Mouse (Mus musculus): ENCODE measurements at regions not wholly inside any gene's neighbourhood (a gene's known extent, or its start where the extent isn't known, plus 50 kb on each side); places are given as distances from the start of the nearest gene placed in this dataset.

DNA sequence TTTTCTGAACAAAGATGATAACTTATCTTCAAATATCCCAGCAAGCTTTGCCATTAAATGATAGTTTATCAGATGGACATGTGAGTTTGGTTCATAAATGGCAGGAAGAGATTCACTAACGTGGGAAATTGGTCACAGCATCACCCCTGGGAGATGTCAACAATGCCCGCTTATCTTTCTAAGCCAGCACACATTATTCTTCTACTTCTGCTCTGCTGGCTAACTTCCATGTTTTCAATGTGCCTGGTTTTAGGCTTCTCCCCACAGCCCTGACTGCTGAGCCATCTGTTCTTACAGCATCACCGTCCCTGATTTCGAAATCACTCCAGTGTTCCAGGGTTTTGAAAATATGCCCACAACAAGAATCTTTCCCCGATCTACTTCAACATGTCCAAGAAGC is 2175.4 kb downstream of the 9330182O14Rik start:
- no peak for DNase-seq (ENCODE audit: low spot score)

DNA sequence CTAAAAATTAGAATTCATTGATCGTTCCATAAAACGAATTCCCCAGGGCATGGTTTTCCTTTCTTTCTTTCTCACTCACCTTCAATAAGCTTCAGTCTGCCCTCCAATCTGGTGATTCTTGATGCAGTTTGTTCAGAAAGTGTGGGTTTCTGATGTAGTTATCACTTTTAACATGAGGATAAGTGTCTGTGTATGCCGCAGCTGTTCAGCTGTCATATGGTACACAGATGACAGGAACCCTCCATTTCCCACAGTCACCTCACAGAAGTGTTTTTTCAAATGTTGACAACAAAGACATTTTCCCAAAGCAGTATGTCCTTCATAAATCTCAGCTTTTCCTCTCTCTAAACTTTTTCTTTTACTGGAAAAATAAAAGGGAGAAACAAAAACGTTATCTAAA is 2177.0 kb downstream of the 9330182O14Rik start:
- no peak for DNase-seq (ENCODE audit: low spot score)

DNA sequence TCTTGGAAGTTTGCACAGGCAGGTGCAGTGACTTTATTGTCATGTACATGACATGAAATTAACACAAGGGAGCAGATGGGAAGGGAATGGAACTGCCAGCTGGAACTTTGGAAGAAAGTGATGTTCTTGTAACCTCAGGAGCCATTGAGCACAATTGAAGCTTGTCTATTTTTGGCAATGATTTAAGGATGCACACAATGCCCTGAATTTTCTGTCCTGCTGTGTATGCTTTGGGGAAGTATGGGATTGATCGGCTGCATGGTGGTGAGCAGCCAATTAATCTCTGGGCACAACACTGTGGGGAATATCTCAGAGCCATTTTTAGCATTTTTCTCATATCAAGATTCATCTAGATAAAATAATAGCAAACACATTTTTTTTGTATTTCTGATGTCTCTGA is 2186.2 kb downstream of the 9330182O14Rik start:
- no peak for DNase-seq (ENCODE audit: low spot score)

DNA sequence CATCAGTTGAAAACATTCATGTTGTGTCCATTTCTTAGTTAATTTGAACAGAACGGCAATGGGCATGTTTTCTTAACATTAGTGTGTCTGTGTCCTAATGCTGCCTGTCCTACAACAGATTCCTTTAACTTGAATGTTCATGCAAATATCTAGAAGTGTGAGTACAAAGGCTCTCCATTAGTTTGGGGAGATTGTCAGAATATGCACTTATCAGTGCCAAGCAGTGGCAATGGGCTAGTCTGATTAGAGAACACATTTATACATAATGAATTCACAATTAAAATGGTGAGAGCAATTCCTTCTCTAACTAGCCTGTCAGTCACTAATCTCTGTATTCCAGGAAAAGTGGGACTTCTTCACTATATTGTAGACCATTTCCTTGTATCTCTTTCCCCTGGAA is 2188.8 kb downstream of the 9330182O14Rik start:
- DNase-seq (ENCODE audit: low spot score) = no peak

DNA sequence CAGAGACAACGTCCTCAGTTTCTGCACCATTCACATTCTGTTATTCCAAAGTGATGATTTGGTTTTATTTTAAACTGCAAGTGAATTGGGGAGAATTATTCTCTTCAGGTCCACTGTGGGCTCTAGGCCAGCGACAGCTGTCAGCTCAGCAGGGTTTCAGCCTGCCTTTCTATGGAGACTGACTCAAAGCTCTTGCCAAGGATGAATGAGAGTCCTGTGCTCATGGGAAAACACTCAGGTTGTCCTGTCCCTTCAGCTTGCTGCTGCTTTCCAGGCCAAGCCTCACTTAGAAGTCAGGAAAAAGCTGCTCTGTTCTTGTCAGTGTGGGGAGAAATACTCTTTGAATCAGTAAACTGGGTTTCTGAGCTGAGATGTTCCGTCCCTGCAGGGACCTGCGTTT is 2191.1 kb downstream of the 9330182O14Rik start:
- DNase-seq (ENCODE audit: low spot score) = no peak

DNA sequence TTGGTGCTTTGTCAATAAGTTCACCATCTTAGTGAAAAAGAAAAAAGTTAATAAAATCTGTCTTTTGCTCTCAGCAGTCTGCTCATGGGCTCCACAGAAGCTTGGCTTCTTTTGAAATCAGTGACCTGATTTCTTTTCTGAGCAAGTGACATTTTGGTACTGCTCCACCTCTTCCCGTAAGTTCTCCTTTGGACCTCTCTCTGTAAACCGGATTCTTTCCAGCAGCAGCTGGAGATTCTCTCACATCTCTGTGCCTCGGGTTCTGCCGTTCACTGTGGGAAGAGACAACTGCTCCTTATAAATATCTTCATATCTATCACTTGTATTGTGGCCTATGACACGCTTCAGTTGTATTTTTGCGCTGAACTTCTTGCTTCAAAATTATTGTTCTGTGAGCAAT is 2194.4 kb downstream of the 9330182O14Rik start:
- no peak for DNase-seq (ENCODE audit: low spot score)

DNA sequence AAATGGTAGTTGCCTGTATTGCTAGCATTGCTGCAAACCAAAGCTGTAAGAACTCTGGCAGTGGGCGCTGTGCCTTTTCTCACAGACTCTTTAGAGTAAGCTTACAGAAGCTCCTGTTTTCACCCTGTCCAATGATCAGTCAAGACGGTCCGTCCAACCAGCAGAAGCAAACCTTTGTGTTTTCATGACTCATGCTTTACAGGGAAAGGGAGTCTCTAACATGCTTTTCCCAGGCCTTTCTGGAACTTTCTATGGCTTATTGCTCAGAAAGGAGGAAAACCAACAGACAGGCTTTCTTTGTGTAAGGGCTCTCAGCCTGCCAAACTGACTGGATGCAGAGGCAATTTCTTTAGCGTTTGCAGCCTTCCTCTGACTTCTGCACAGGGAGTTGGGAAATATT is 2195.6 kb downstream of the 9330182O14Rik start:
- peak; percentile 20 for DNase-seq (ENCODE audit: low spot score)

DNA sequence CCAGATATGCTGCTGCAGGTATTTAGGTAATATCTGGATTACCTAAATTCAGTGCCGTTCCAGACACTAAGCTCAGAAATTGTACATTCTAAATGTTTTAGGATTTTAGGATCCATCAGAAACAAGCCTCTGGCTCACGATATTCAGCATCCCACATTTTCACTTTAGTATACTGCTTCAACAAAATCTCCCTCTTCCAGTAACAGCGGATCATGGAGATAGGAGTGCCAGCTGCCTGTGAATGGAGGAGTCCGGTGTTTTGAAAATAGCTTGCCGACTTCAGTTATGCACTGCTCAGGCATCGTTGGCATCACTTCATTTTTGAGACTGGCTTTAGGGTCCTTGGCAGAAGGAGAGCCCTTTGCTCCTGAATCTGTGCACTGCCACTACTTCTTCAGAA is 2199.5 kb downstream of the 9330182O14Rik start:
- no peak for DNase-seq (ENCODE audit: low spot score)

DNA sequence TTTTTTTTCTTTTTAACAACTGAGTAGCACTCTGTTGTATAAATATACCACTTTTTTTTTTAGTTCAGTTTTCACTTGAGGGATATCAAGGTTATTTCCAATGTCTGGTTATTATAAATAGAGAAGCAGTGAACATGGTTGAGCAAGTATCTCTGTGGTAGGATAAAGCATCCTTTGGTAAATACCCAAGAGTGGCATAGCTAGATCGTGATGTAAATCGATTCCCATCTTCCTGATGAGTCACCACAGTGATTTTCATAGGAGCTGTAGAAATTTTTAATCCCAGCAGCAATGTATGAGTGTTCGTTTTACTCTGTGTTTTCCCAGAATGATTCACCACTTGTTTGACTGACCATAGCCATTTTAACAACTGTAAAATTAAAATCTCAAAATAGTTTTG is 2212.0 kb downstream of the 9330182O14Rik start:
- DNase-seq (ENCODE audit: low spot score) = no peak

DNA sequence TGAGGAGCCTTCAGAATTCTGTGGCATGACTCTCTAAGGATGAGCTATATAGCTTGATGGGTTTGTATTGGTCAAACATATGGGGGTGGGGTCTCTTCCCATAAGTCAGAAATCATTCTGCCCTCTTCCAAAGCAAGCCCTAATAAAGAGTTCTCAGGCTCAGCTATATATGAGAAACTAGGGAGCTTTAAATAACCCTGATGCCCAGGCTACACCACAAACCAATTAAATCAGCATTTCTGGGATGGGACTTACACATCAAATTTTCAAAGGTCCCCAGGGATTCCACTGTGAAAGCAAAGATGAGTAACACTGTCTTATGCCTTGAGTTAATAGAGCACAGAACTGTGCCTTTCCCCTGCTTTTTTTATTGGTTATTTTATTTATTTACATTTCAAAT is 2227.7 kb downstream of the 9330182O14Rik start:
- DNase-seq (ENCODE audit: low spot score) = no peak

DNA sequence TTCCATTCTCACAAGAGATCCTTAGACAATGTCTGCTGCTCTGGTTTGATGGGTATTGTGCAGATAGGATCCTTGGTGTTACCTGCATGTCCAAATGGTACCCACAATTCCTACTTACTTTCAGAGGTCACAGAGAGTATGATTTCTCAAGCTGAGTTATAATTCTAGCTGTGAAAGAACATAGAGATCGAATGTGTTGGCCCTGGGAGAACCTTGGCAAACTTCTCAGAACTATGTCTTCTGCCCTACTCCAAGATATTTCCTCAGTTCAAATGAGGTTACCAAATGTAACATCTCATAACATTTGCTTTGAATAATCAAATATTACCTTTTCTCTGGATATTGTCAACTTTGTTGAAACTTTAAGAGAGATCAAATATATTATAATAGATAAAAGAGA is 2230.8 kb downstream of the 9330182O14Rik start:
- no peak for DNase-seq (ENCODE audit: low spot score)

DNA sequence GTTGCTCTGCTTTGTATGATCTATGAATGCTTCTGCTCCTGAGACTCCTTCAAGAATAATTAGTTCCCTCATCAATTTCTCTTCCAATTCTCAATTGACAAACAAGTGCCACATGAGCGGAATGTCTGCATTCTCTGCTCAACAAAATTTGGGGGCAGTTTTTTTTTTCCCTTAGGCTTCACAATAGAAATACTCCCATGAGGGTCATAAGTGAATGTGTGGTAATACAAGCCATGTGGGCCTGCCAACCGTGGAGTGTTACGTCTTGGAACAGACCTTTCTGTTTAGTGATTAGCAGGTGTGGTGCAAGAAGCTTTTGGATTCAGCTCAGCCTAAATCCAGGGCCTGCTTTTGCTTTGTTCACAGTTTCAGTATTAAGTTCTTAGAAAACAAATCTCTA is 2232.6 kb downstream of the 9330182O14Rik start:
- DNase-seq (ENCODE audit: low spot score) = no peak

DNA sequence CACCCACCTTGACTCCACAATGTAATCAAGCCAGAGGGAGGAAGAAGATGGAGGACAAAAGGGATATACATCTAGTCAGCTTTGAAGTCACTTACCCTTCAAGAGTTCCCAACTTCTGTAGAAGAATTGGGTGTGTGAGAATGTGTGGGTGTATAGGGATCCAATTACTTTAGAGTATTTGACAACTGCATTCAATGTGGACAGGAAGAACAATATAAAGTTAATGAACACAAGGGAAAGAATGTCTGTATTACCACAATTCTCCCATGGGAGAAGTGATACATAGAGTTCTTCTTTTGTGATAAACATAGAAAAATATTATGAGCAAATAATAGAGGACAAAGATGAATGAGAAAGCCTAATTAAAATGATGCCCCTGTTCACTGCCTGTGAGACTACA is 2235.4 kb downstream of the 9330182O14Rik start:
- no peak for DNase-seq (ENCODE audit: low spot score)

DNA sequence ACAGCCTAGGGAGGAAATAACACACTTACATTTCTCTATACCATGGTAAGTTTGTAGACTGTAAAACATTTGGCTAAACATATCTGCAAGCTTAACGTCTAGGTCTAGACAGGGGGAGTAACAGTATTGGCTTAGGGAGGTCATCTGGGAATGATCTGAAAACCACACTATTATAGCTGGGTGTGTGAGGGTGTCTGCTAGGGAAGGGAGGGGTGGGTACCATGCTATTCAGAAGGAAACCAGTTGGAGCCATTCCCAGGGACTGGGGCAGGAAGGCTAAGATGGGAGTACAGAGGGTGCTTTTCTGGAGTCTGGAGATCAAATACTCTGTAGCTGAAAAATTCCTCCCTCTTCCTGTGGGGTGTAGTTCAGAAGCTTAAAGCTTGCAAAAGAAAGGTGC is 2235.9 kb downstream of the 9330182O14Rik start:
- no peak for DNase-seq (ENCODE audit: low spot score)

DNA sequence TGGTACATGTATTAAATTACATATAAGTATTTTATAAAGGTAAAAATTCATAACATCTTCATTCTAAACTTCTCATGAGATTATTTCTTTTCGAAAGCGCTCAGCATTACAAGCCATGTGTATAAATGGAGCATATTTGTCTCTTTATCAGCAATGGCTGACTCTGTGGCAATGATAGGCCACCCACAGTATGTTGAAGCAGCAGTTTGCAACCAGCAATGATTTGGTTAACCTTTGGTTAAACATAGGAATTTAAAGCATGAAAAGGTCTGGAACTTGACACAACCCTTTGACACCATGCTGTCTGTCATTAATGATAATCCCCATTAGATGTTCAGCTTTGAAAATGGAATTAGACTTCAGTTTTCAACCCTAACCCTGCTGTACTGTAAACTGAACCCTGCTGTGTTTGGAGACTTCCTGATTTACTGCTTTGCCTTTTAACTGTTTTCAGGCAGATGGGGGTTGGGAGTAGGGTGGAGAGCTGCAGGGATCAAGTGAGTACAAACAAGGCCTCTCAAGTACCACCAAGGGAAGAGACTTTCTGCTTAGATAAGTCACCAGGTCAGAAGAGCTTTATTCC is 2238.6 kb downstream of the 9330182O14Rik start:
- peak; percentile 69 for DNase-seq (ENCODE audit: low spot score)
